Mouse (Mus musculus): ENCODE measurements at regions not wholly inside any gene's neighbourhood (a gene's known extent, or its start where the extent isn't known, plus 50 kb on each side); places are given as distances from the start of the nearest gene placed in this dataset.

- TF ChIP-seq CTCF (IDR thresholded peaks at IDR 0.05; ENCODE audit: low read depth, low read length) (no peak), POLR2A (IDR thresholded peaks at IDR 0.05; ENCODE audit: insufficient read depth, low read length) (no peak), EP300 (IDR thresholded peaks at IDR 0.05; ENCODE audit: insufficient read depth, low read depth, low read length) (no peak)
These were observed 179.2 kb upstream of the Sh3bp4 start for GRCm38 (mm10) chr1:88891041-88891440.

Measured in ES-Bruce4 (cell line).